Mouse (Mus musculus) neural tube, embryonic 13.5 days (tissue): ENCODE data around the gene Crlf3. TPM values are rescaled to one million over a fixed set of nuclear protein-coding genes. Genes with fewer than 3 reads are reported as not detected.
A peak's percentile ranks its signal among the peaks of the same experiment; 100 is the strongest.

ENCODE experiments used
- ATAC-seq: fragments of 200-750 bp; cut with Nextera tagmentation; 2 replicates; pipeline ENCODE4 v1.8.0; 2017; ENCODE audit warnings: low read depth, mild to moderate bottlenecking, moderate TSS enrichment, moderate library complexity
- H3K27ac ChIP-seq: fragments of 300-500 bp; sonication (generic); replicated peaks from 2 replicates; pipeline ENCODE4 v1.5.1; 2015; ENCODE audit warnings: moderate library complexity, mild to moderate bottlenecking, inconsistent platforms
- H3K27me3 ChIP-seq: fragments of 300-500 bp; sonication (generic); 2 replicates; pipeline ENCODE4 v1.6.1; 2015; ENCODE audit warnings: mild to moderate bottlenecking, inconsistent platforms
- H3K36me3 ChIP-seq: fragments of 300-500 bp; sonication (generic); 2 replicates; pipeline ENCODE4 v1.6.1; 2015; ENCODE audit warnings: mild to moderate bottlenecking, inconsistent platforms
- H3K4me1 ChIP-seq: fragments of 300-500 bp; sonication (generic); replicated peaks from 2 replicates; pipeline ENCODE4 v1.6.1; 2015; ENCODE audit warnings: inconsistent platforms
- H3K4me2 ChIP-seq: fragments of 300-500 bp; sonication (generic); 2 replicates; pipeline ENCODE4 v1.6.1; 2015; ENCODE audit warnings: inconsistent platforms, mild to moderate bottlenecking, moderate library complexity
- H3K4me3 ChIP-seq: fragments of 300-500 bp; sonication (generic); 2 replicates; pipeline ENCODE4 v1.5.1; 2015; ENCODE audit warnings: mild to moderate bottlenecking, inconsistent platforms
- H3K9ac ChIP-seq: fragments of 300-500 bp; sonication (generic); 2 replicates; pipeline ENCODE4 v1.6.1; 2015; ENCODE audit warnings: moderate library complexity, mild to moderate bottlenecking, inconsistent platforms
- H3K9me3 ChIP-seq: fragments of 300-500 bp; sonication (generic); 2 replicates; pipeline ENCODE4 v1.6.1; 2016; ENCODE audit warnings: inconsistent platforms
- WGBS: fragments of 180-500 bp; shearing (Covaris S2); methylation state at CpG from one replicate; pipeline ENCODE4 v1.1.7; 2015; 5-methylcytosine and 5-hydroxymethylcytosine counted together
- polyA plus RNA-seq: library from polyadenylated mRNA; unstranded; fragments of >200 nt; fragmentation: Nextera tagmentation; extraction: Ambion mirVana; gene quantifications from 2 replicates; pipeline ENCODE4 v1.2.1, GENCODE M21; 2015

Crlf3 gene
- polyA plus RNA-seq: 17.7 and 19.9 TPM in 2 replicates

GRCm38 (mm10) chr11:80080826-80081728, at the start of gene Crlf3:
Crlf3 (minus strand) TSS chr11:80080991.
- 6% methylated on average over 55 of the region's 55 CpGs for WGBS

GRCm38 (mm10) chr11:80116411-80116810, 35.6 kb upstream of the Crlf3 start:
- no peaks in the 10 kb centered on the region for H3K27me3 ChIP-seq
- no peak for ATAC-seq
- WGBS: 87% methylated on average over 1 of the region's 1 CpGs
- no peaks in the 10 kb centered on the region for H3K9me3 ChIP-seq
- no peak overlapping the region for H3K9ac ChIP-seq
- no peak overlapping the region for H3K4me3 ChIP-seq
- no peak overlapping the region for H3K4me2 ChIP-seq
- H3K27ac ChIP-seq: no peak overlapping the region
- H3K4me1 ChIP-seq: no peaks in the 10 kb centered on the region
- peaks cover 57% of the 10 kb centered on the region for H3K36me3 ChIP-seq

More at GRCm38 (mm10) chr11:80080826-80081728, at the start of gene Crlf3:
- H3K36me3 ChIP-seq: no peaks in the 10 kb centered on the region
- peak within 1 kb of the TSS; percentile 88 for H3K27ac ChIP-seq
- no peaks in the 10 kb centered on the region for H3K9me3 ChIP-seq
- H3K4me1 ChIP-seq: peaks cover 17% of the 10 kb centered on the region
- peak within 1 kb of the TSS; percentile 79 for H3K4me2 ChIP-seq
- no peaks in the 10 kb centered on the region for H3K27me3 ChIP-seq
- H3K4me3 ChIP-seq: peak within 1 kb of the TSS; percentile 93
- peak; percentile 95 for ATAC-seq
- peak within 1 kb of the TSS; percentile 92 for H3K9ac ChIP-seq

- H3K36me3 ChIP-seq: peaks cover 44% of the 10 kb centered on the region
- ATAC-seq: no peak
- WGBS: 87% methylated on average over 1 of the region's 1 CpGs
- H3K9me3 ChIP-seq: no peaks in the 10 kb centered on the region
- H3K4me3 ChIP-seq: no peak overlapping the region
- H3K27me3 ChIP-seq: no peaks in the 10 kb centered on the region
- no peak overlapping the region for H3K4me2 ChIP-seq
- H3K27ac ChIP-seq: no peak overlapping the region
- no peak overlapping the region for H3K9ac ChIP-seq
- H3K4me1 ChIP-seq: no peaks in the 10 kb centered on the region
These were observed 23.6 kb upstream of the Crlf3 start for GRCm38 (mm10) chr11:80104407-80104806.

GRCm38 (mm10) chr11:80101298-80101697, 20.5 kb upstream of the Crlf3 start:
- no peaks in the 10 kb centered on the region for H3K9me3 ChIP-seq
- H3K27ac ChIP-seq: no peak overlapping the region
- no peaks in the 10 kb centered on the region for H3K27me3 ChIP-seq
- H3K4me2 ChIP-seq: no peak overlapping the region
- ATAC-seq: no peak
- H3K4me3 ChIP-seq: no peak overlapping the region
- peaks cover 48% of the 10 kb centered on the region for H3K36me3 ChIP-seq
- H3K4me1 ChIP-seq: no peaks in the 10 kb centered on the region
- WGBS: 95% methylated on average over 6 of the region's 6 CpGs
- H3K9ac ChIP-seq: no peak overlapping the region

- WGBS: 94% methylated on average over 3 of the region's 3 CpGs
- Histone ChIP-seq H3K9me3 (no peaks in the 10 kb centered on the region), H3K4me2 (no peak overlapping the region), H3K36me3 (peaks cover 45% of the 10 kb centered on the region), H3K27ac (no peak overlapping the region), H3K27me3 (no peaks in the 10 kb centered on the region), H3K9ac (no peak overlapping the region), H3K4me3 (no peak overlapping the region), H3K4me1 (no peaks in the 10 kb centered on the region)
- no peak for ATAC-seq
These were observed 17.8 kb upstream of the Crlf3 start for GRCm38 (mm10) chr11:80098444-80099056.

- H3K4me1 ChIP-seq: peaks cover 16% of the 10 kb centered on the region
- H3K9ac ChIP-seq: 0 out of 2 replicates have a peak overlapping the region, but pooled peaks have one; percentile 97
- peak overlapping the region; percentile 95 for H3K4me2 ChIP-seq
- 60% methylated on average over 3 of the region's 3 CpGs for WGBS
- H3K36me3 ChIP-seq: peaks cover 3% of the 10 kb centered on the region; the same call in 1 of the 2 replicates
- no peaks in the 10 kb centered on the region for H3K27me3 ChIP-seq
- peak overlapping the region; percentile 99 for H3K4me3 ChIP-seq
- H3K9me3 ChIP-seq: no peaks in the 10 kb centered on the region
- ATAC-seq: no peak
- no peak overlapping the region for H3K27ac ChIP-seq
These were observed 9.9 kb upstream of the Crlf3 start for GRCm38 (mm10) chr11:80090555-80091164.

- 1% methylated on average over 14 of the region's 14 CpGs for WGBS
- H3K36me3 ChIP-seq: no peaks in the 10 kb centered on the region
These were observed 9.0 kb upstream of the Crlf3 start for GRCm38 (mm10) chr11:80089817-80090214.

GRCm38 (mm10) chr11:80088917-80089816, 8.4 kb upstream of the Crlf3 start, which contains the start of gene Atad5:
Atad5 (plus strand) TSS chr11:80089400.
- ATAC-seq: peak; percentile 69
- H3K9me3 ChIP-seq: no peaks in the 10 kb centered on the region
- WGBS: 6% methylated on average over 57 of the region's 57 CpGs
- no peaks in the 10 kb centered on the region for H3K27me3 ChIP-seq
- H3K36me3 ChIP-seq: no peaks in the 10 kb centered on the region
- H3K4me1 ChIP-seq: peaks cover 16% of the 10 kb centered on the region
- no peak within 1 kb of the TSS for H3K27ac ChIP-seq
- peak within 1 kb of the TSS; percentile 95 for H3K4me2 ChIP-seq
- peak within 1 kb of the TSS; percentile 97 for H3K9ac ChIP-seq
- peak within 1 kb of the TSS; percentile 99 for H3K4me3 ChIP-seq

More at GRCm38 (mm10) chr11:80089817-80090214, 9.0 kb upstream of the Crlf3 start:
- Histone ChIP-seq H3K27ac (no peak overlapping the region), H3K9me3 (no peaks in the 10 kb centered on the region), H3K27me3 (no peaks in the 10 kb centered on the region), H3K4me3 (peak overlapping the region; percentile 99), H3K4me2 (peak overlapping the region; percentile 95), H3K4me1 (peaks cover 16% of the 10 kb centered on the region), H3K9ac (peak overlapping the region; percentile 97)
- no peak for ATAC-seq

GRCm38 (mm10) chr11:80086844-80087243, 6.1 kb upstream of the Crlf3 start:
- peak; percentile 74; the same call in 1 of the 2 replicates for ATAC-seq
- Histone ChIP-seq H3K9me3 (no peaks in the 10 kb centered on the region), H3K27me3 (no peaks in the 10 kb centered on the region), H3K4me1 (peaks cover 16% of the 10 kb centered on the region), H3K4me2 (no peak overlapping the region), H3K9ac (no peak overlapping the region), H3K4me3 (no peak overlapping the region), H3K27ac (no peak overlapping the region), H3K36me3 (no peaks in the 10 kb centered on the region)
- 11% methylated on average over 5 of the region's 5 CpGs for WGBS

GRCm38 (mm10) chr11:80085356-80086055, 4.7 kb upstream of the Crlf3 start:
- WGBS: 82% methylated on average over 6 of the region's 6 CpGs
- Histone ChIP-seq H3K27me3 (no peaks in the 10 kb centered on the region), H3K4me3 (no peak overlapping the region), H3K9me3 (no peaks in the 10 kb centered on the region), H3K27ac (no peak overlapping the region), H3K36me3 (no peaks in the 10 kb centered on the region), H3K4me1 (peaks cover 23% of the 10 kb centered on the region), H3K4me2 (no peak overlapping the region), H3K9ac (no peak overlapping the region)
- ATAC-seq: no peak
